In the genomic region with DNA sequence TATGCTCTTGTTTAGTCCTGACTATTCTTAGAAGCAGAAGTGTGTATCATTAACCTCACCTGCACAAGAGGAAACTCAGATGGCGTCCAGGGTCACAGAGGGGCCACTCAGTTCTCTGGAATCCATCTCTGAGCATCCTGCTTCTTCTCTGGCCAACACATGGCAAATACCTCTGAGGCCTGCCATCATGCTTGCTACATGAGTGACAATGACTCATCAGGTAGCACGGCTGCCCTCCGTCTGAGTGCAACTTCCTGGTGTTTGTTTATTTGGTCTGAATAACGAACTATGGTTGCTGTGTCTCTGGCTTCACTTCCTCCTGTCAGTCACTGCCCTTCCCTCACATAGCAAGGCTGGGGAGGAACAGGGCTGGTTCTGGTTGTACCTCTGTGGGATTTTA, we compare ENCODE assay signal across 13 mouse cellular contexts. TPM values are rescaled to one million over a fixed set of nuclear protein-coding genes. Genes with fewer than 3 reads are reported as not detected.
DNase-seq lines count a peak whose midpoint lies in the region; ATAC-seq and TF ChIP-seq lines count a peak whose summit lies in the region.
"Had no signal": no experiment of that assay in that cellular context is flagged by ENCODE, and none has a peak within 500 bp of the region (broad histone marks: within the 10 kb centered on the region; RNA-seq: fewer than 3 reads in every experiment).

No protein-coding gene starts in this region.

- H3K27me3 ChIP-seq in lung, postnatal 0 days (replicated peaks; ENCODE audit: insufficient read depth, low read length) = no peaks in the 10 kb centered on the region
- H3K27me3 ChIP-seq: embryonic facial prominence, embryonic 12.5 days; lung, embryonic 15.5 days; neural tube, embryonic 12.5 days had no signal

- H3K4me1 ChIP-seq in lung, postnatal 0 days (ENCODE audit: insufficient read depth, low read depth, low read length) = no peaks in the 10 kb centered on the region
- H3K4me1 ChIP-seq: lung, embryonic 15.5 days; neural tube, embryonic 12.5 days had no signal

- TF ChIP-seq CTCF in lung, postnatal 0 days (IDR thresholded peaks at IDR 0.05) = no peak
- no peak for TF ChIP-seq CTCF in left cerebral cortex, adult 2 months (IDR thresholded peaks at IDR 0.05)

- ATAC-seq in lung, postnatal 0 days = peak; percentile 62
- ATAC-seq in erythroblast, adult 5-6 weeks (replicated peaks; ENCODE audit: low FRiP score, poor library complexity, severe bottlenecking) = no peak
- ATAC-seq: inflammation-experienced regulatory T-cells, adult 6 months had no signal

- intact Hi-C loops in left cerebral cortex, adult 2 months (cut with DNase I) = no loop called here

- TF ChIP-seq EP300 in lung, postnatal 0 days (IDR thresholded peaks at IDR 0.05) = no peak

- H3K27ac ChIP-seq in lung, postnatal 0 days (ENCODE audit: low read length) = no peak overlapping the region
- H3K27ac ChIP-seq in left cerebral cortex, adult 2 months = no peak overlapping the region
- H3K27ac ChIP-seq: embryonic facial prominence, embryonic 12.5 days; lung, embryonic 15.5 days; neural tube, embryonic 12.5 days had no signal

- no peak overlapping the region for H3K9ac ChIP-seq in lung, postnatal 0 days (replicated peaks; ENCODE audit: low read depth)
- H3K9ac ChIP-seq: embryonic facial prominence, embryonic 12.5 days; lung, embryonic 15.5 days; neural tube, embryonic 12.5 days had no signal

- DNase-seq in thymus, postnatal 0 days (ENCODE audit: low spot score) = peak; percentile 39
- no peak for DNase-seq in thymus, postnatal 10 days (ENCODE audit: low spot score in 2 of 2)
- peak; percentile 46 for DNase-seq in NIH3T3 (ENCODE audit: low read depth)
- DNase-seq in lung, postnatal 0 days (ENCODE audit: low spot score) = peak; percentile 68
- DNase-seq in yolk sac, embryonic 10.5 days (ENCODE audit: low spot score) = peak; percentile 39
- no peak for DNase-seq in left cerebral cortex, adult 2 months (ENCODE audit: extremely low spot score in 1 of 2, low spot score in 2 of 2)
- DNase-seq: layer of hippocampus, postnatal 36 days; right cerebral cortex, postnatal 4 days had no signal

- WGBS in lung, postnatal 0 days = 31% methylated on average over 4 of the region's 4 CpGs

- peaks cover 15% of the 10 kb centered on the region; the same call in 1 of the 2 replicates for H3K36me3 ChIP-seq in lung, postnatal 0 days (ENCODE audit: insufficient read depth, low read length)

- no peaks in the 10 kb centered on the region for H3K9me3 ChIP-seq in lung, postnatal 0 days (ENCODE audit: low read length)
- H3K9me3 ChIP-seq: embryonic facial prominence, embryonic 12.5 days; lung, embryonic 15.5 days; neural tube, embryonic 12.5 days had no signal

- no peak overlapping the region for H3K4me3 ChIP-seq in lung, postnatal 0 days (ENCODE audit: low read depth, low read length)
- H3K4me3 ChIP-seq in left cerebral cortex, adult 2 months = no peak overlapping the region
- H3K4me3 ChIP-seq: embryonic facial prominence, embryonic 12.5 days; lung, embryonic 15.5 days; neural tube, embryonic 12.5 days had no signal

- H3K4me2 ChIP-seq in lung, postnatal 0 days (replicated peaks; ENCODE audit: low read depth, low read length) = no peak overlapping the region
- H3K4me2 ChIP-seq: embryonic facial prominence, embryonic 12.5 days; lung, embryonic 15.5 days; neural tube, embryonic 12.5 days had no signal

RNA-seq across cellular contexts. Expression of gene Tmem184b, which starts 11.1 kb away (rescaled TPM):
- 30.0 and 37.4 TPM in 2 replicates for polyA plus RNA-seq in thymus, postnatal 0 days (2015; fragmentation: Nextera tagmentation; extraction: Ambion mirVana)
- polyA plus RNA-seq in lung, postnatal 0 days (2015; fragmentation: Nextera tagmentation; extraction: Ambion mirVana) = 55.3 and 56.7 TPM in 2 replicates
- 4.8 and 5.2 TPM in 2 replicates for total RNA-seq in erythroblast, adult 5-6 weeks (2015; ENCODE audit: low replicate concordance)
- total RNA-seq in erythroblast, adult 5-6 weeks (2017; ENCODE audit: low replicate concordance) = 2.6 and 9.4 TPM in 2 replicates
- 10 to 100 TPM; 73.7 to 82.2 TPM for total RNA-seq in left cerebral cortex, adult 2 months (2021)

RNA-seq across cellular contexts. Expression of gene Csnk1e, which starts 40.9 kb away (rescaled TPM):
- 52.2 and 70.8 TPM in 2 replicates for polyA plus RNA-seq in thymus, postnatal 0 days (2015; fragmentation: Nextera tagmentation; extraction: Ambion mirVana)
- polyA plus RNA-seq in lung, postnatal 0 days (2015; fragmentation: Nextera tagmentation; extraction: Ambion mirVana) = 67.2 and 72.4 TPM in 2 replicates
- 13.2 and 14.6 TPM in 2 replicates for total RNA-seq in erythroblast, adult 5-6 weeks (2015; ENCODE audit: low replicate concordance)
- 3.9 and 16.3 TPM in 2 replicates for total RNA-seq in erythroblast, adult 5-6 weeks (2017; ENCODE audit: low replicate concordance)
- 100 to 1,000 TPM; 153 to 159 TPM for total RNA-seq in left cerebral cortex, adult 2 months (2021)

Comparison
In these comparisons a context has a peak if more than half of its experiments do, and no peak if none do; other contexts are left out.
1. DNase-seq: peak in thymus, postnatal 0 days (single experiment), NIH3T3 (single experiment), lung, postnatal 0 days (single experiment) and yolk sac, embryonic 10.5 days (single experiment); none in thymus, postnatal 10 days (0 of 2) and left cerebral cortex, adult 2 months (0 of 2).
2. RNA of gene Tmem184b, which starts 11.1 kb away (total RNA-seq): 73.7 to 82.2 TPM in left cerebral cortex, adult 2 months; 2.6 to 9.4 TPM in erythroblast, adult 5-6 weeks; every median in the first group is over 4 times any median in the second.
3. RNA of gene Csnk1e, which starts 40.9 kb away (total RNA-seq): 153 to 159 TPM in left cerebral cortex, adult 2 months; 3.9 to 16.3 TPM in erythroblast, adult 5-6 weeks; every median in the first group is over 4 times any median in the second.